Mouse (Mus musculus): ENCODE data around the gene Ptprr. TPM values are rescaled to one million over a fixed set of nuclear protein-coding genes. Genes with fewer than 3 reads are reported as not detected.

The Ptprr gene
- polyA plus RNA-seq, 1 experiment from 2014 or later = 6.3 TPM

DNA sequence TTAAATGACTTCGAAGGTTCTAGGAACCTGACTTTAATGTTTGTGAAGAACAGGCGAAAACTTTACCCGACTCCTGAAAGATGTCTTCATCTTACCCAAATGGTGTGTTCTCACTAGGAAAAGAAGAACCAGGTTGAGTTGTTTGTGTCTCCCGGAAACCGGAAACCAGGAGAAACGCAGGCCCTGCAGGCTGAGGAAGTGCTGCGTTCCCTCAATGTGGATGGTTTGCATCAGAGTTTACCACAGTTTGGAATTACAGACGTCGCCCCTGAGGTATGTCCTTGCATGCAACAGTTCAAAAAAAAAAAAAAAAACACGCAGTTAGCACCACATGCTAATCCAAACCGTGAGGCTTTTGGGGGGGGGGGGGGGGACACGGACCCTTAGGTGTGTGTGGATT is 144.3 kb downstream of the Ptprr start:
- ATAC-seq = no peak
- Histone ChIP-seq H3K27ac (ENCODE audit: low read depth, low read length) (no peak overlapping the region), H3K27me3 (replicated peaks; ENCODE audit: control insufficient read depth, insufficient read depth, low read length) (no peaks in the 10 kb centered on the region), H3K36me3 (ENCODE audit: control insufficient read depth, insufficient read depth, low read length) (no peaks in the 10 kb centered on the region), H3K9me3 (replicated peaks; ENCODE audit: control insufficient read depth, low read length) (no peaks in the 10 kb centered on the region), H3K4me1 (ENCODE audit: control insufficient read depth, insufficient read depth, low read length) (no peaks in the 10 kb centered on the region), H3K4me2 (ENCODE audit: low read length) (no peak overlapping the region), H3K4me3 (ENCODE audit: low read depth, low read length) (no peak overlapping the region), H3K9ac (ENCODE audit: low read length) (no peak overlapping the region)
- no peak for DNase-seq (ENCODE audit: low spot score)
- WGBS = 84% methylated on average over 12 of the region's 12 CpGs

DNA sequence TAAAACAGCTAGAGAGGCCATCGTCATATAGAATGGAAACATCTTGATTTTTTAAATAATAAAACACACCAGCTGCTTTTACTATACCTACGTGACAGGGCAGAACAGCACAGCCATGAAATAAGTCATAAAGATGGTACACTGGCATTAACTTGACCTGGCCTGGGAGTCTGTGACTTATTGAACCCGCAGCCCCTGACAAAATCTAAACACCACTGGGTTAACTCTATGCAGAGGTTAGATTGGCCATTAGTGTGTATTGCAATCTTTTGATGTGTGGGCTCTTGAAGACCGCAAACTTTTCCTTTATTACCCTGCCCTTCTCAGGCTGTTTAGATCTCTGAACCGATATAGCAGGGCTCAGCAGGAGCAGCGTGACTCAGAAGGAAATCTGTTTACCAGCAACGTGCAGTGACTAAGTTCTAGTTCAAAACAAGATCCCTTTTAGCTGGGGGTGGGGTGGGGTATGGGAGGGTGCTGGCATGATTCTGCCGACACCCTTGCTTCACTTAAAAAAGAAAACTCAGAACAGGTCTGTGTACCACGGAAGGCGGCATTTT is 157.4 kb downstream of the Ptprr start:
- DNase-seq (ENCODE audit: low spot score) (no peak), ATAC-seq (peak; percentile 26; the same call in 1 of the 2 replicates)
- Histone ChIP-seq H3K27ac (ENCODE audit: low read depth, low read length) (no peak overlapping the region), H3K4me3 (ENCODE audit: low read depth, low read length) (no peak overlapping the region), H3K36me3 (ENCODE audit: control insufficient read depth, insufficient read depth, low read length) (no peaks in the 10 kb centered on the region), H3K9ac (ENCODE audit: low read length) (no peak overlapping the region), H3K4me2 (ENCODE audit: low read length) (peak overlapping the region; percentile 20; the same call in 1 of the 2 replicates), H3K9me3 (replicated peaks; ENCODE audit: control insufficient read depth, low read length) (no peaks in the 10 kb centered on the region), H3K27me3 (replicated peaks; ENCODE audit: control insufficient read depth, insufficient read depth, low read length) (no peaks in the 10 kb centered on the region), H3K4me1 (ENCODE audit: control insufficient read depth, insufficient read depth, low read length) (peaks cover 3% of the 10 kb centered on the region; the same call in 1 of the 2 replicates)
- 40% methylated on average over 10 of the region's 10 CpGs for WGBS

GRCm38 (mm10) chr10:116177390-116178179 is 159.6 kb downstream of the Ptprr start:
- Histone ChIP-seq H3K9ac (ENCODE audit: low read length) (no peak overlapping the region), H3K27me3 (replicated peaks; ENCODE audit: control insufficient read depth, insufficient read depth, low read length) (no peaks in the 10 kb centered on the region), H3K4me2 (ENCODE audit: low read length) (peak overlapping the region; percentile 16; the same call in 1 of the 2 replicates), H3K9me3 (replicated peaks; ENCODE audit: control insufficient read depth, low read length) (no peaks in the 10 kb centered on the region), H3K4me1 (ENCODE audit: control insufficient read depth, insufficient read depth, low read length) (peaks cover 3% of the 10 kb centered on the region; the same call in 1 of the 2 replicates), H3K4me3 (ENCODE audit: low read depth, low read length) (no peak overlapping the region), H3K36me3 (ENCODE audit: control insufficient read depth, insufficient read depth, low read length) (no peaks in the 10 kb centered on the region), H3K27ac (ENCODE audit: low read depth, low read length) (no peak overlapping the region)
- ATAC-seq = no peak; the same call in 1 of the 2 replicates
- DNase-seq (ENCODE audit: low spot score) = no peak
- WGBS = 43% methylated on average over 21 of the region's 21 CpGs

- H3K9ac ChIP-seq (ENCODE audit: low read length) = no peak overlapping the region
- no peak overlapping the region for H3K4me3 ChIP-seq (ENCODE audit: low read depth, low read length)
- H3K4me1 ChIP-seq (ENCODE audit: control insufficient read depth, insufficient read depth, low read length) = no peaks in the 10 kb centered on the region
- no peak overlapping the region for H3K4me2 ChIP-seq (ENCODE audit: low read length)
- H3K27ac ChIP-seq (ENCODE audit: low read depth, low read length) = no peak overlapping the region
- DNase-seq (ENCODE audit: low spot score) (no peak), ATAC-seq (no peak)
- no peaks in the 10 kb centered on the region for H3K9me3 ChIP-seq (replicated peaks; ENCODE audit: control insufficient read depth, low read length)
- H3K36me3 ChIP-seq (ENCODE audit: control insufficient read depth, insufficient read depth, low read length) = no peaks in the 10 kb centered on the region
- 91% methylated on average over 5 of the region's 5 CpGs for WGBS
- no peaks in the 10 kb centered on the region for H3K27me3 ChIP-seq (replicated peaks; ENCODE audit: control insufficient read depth, insufficient read depth, low read length)
Measured at GRCm38 (mm10) chr10:116181235-116181634, 163.2 kb downstream of the Ptprr start.

DNA sequence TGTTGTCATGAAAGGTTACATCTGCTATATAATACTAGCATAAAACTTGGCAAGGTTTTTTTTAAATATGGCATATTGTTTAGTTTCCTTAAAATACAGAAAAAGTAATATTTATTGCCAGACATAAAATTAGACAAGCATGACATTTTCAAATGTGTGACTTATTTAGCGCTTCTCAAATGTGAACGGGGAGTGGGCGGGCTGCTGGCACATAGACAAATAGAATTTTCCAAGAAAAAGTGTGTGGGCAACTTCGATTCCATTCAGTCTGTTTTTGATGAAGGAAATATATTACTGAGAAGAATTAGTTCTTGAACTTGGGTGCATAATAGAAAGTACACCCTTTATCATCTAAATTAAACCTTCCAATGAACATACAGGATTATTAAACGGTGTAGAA is 164.2 kb downstream of the Ptprr start:
- no peak for ATAC-seq
- H3K4me3 ChIP-seq (ENCODE audit: low read depth, low read length) = no peak overlapping the region
- WGBS = 89% methylated on average over 5 of the region's 5 CpGs
- H3K27me3 ChIP-seq (replicated peaks; ENCODE audit: control insufficient read depth, insufficient read depth, low read length) = no peaks in the 10 kb centered on the region
- no peak overlapping the region for H3K9ac ChIP-seq (ENCODE audit: low read length)
- H3K27ac ChIP-seq (ENCODE audit: low read depth, low read length) = no peak overlapping the region
- no peak for DNase-seq (ENCODE audit: low spot score)
- no peak overlapping the region for H3K4me2 ChIP-seq (ENCODE audit: low read length)
- no peaks in the 10 kb centered on the region for H3K4me1 ChIP-seq (ENCODE audit: control insufficient read depth, insufficient read depth, low read length)
- H3K36me3 ChIP-seq (ENCODE audit: control insufficient read depth, insufficient read depth, low read length) = no peaks in the 10 kb centered on the region
- no peaks in the 10 kb centered on the region for H3K9me3 ChIP-seq (replicated peaks; ENCODE audit: control insufficient read depth, low read length)

GRCm38 (mm10) chr10:116183258-116183657 is 165.2 kb downstream of the Ptprr start:
- ATAC-seq (no peak), DNase-seq (ENCODE audit: low spot score) (no peak)
- no peaks in the 10 kb centered on the region for H3K4me1 ChIP-seq (ENCODE audit: control insufficient read depth, insufficient read depth, low read length)
- H3K36me3 ChIP-seq (ENCODE audit: control insufficient read depth, insufficient read depth, low read length) = no peaks in the 10 kb centered on the region
- H3K27ac ChIP-seq (ENCODE audit: low read depth, low read length) = no peak overlapping the region
- H3K9ac ChIP-seq (ENCODE audit: low read length) = no peak overlapping the region
- no peaks in the 10 kb centered on the region for H3K9me3 ChIP-seq (replicated peaks; ENCODE audit: control insufficient read depth, low read length)
- WGBS = 73% methylated on average over 3 of the region's 3 CpGs
- H3K4me3 ChIP-seq (ENCODE audit: low read depth, low read length) = no peak overlapping the region
- H3K4me2 ChIP-seq (ENCODE audit: low read length) = no peak overlapping the region
- H3K27me3 ChIP-seq (replicated peaks; ENCODE audit: control insufficient read depth, insufficient read depth, low read length) = no peaks in the 10 kb centered on the region

DNA sequence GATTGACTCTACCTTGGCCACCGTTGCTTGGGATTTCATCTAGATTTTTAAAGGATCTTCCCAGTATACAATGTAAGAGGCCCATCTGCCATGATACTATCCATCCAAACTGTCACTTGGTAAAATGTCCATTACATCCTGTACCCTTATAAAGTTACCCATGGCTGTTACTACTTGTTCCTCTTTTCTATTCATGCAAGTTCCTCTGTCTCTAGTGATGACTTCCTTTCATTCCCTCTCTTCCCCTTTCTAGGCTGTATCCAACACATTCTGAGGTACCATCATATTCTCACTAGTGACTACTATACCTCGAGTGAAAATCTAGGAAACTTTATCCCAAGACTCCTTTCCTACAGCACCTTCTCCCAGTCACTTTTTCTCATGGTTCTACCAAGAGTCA is 173.7 kb downstream of the Ptprr start:
- Histone ChIP-seq H3K4me1 (ENCODE audit: control insufficient read depth, insufficient read depth, low read length) (no peaks in the 10 kb centered on the region), H3K4me2 (ENCODE audit: low read length) (no peak overlapping the region), H3K27me3 (replicated peaks; ENCODE audit: control insufficient read depth, insufficient read depth, low read length) (no peaks in the 10 kb centered on the region), H3K27ac (ENCODE audit: low read depth, low read length) (no peak overlapping the region), H3K4me3 (ENCODE audit: low read depth, low read length) (no peak overlapping the region), H3K36me3 (ENCODE audit: control insufficient read depth, insufficient read depth, low read length) (no peaks in the 10 kb centered on the region), H3K9me3 (replicated peaks; ENCODE audit: control insufficient read depth, low read length) (no peaks in the 10 kb centered on the region), H3K9ac (ENCODE audit: low read length) (no peak overlapping the region)
- no peak for DNase-seq (ENCODE audit: low spot score)
- ATAC-seq = no peak
- 80% methylated on average over 2 of the region's 2 CpGs for WGBS

DNA sequence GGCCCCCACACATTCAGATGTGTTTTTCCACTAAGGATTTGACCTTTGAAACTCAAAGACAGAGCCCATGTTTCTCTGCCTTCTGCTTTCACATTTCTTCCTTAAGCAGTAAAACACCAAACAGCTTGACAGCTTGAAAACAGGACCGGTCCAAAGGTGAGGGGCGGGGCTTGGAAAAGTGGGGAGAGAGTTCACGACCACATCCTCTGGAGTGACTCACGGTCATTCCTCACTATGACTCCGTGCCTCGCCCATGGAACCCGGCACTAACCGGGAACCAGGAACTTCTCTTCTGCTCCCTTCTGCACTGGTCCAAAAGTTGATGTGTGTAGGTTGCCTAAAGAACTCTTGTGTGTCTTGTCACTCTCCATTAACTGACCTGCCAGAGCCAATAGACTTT is 174.3 kb downstream of the Ptprr start:
- Histone ChIP-seq H3K27ac (ENCODE audit: low read depth, low read length) (no peak overlapping the region), H3K4me1 (ENCODE audit: control insufficient read depth, insufficient read depth, low read length) (no peaks in the 10 kb centered on the region), H3K27me3 (replicated peaks; ENCODE audit: control insufficient read depth, insufficient read depth, low read length) (no peaks in the 10 kb centered on the region), H3K4me2 (ENCODE audit: low read length) (no peak overlapping the region), H3K4me3 (ENCODE audit: low read depth, low read length) (no peak overlapping the region), H3K36me3 (ENCODE audit: control insufficient read depth, insufficient read depth, low read length) (no peaks in the 10 kb centered on the region), H3K9me3 (replicated peaks; ENCODE audit: control insufficient read depth, low read length) (no peaks in the 10 kb centered on the region), H3K9ac (ENCODE audit: low read length) (no peak overlapping the region)
- DNase-seq (ENCODE audit: low spot score) = no peak
- 92% methylated on average over 8 of the region's 8 CpGs for WGBS
- no peak for ATAC-seq

GRCm38 (mm10) chr10:116194409-116194808 is 176.4 kb downstream of the Ptprr start:
- no peak for ATAC-seq
- H3K9ac ChIP-seq (ENCODE audit: low read length) = no peak overlapping the region
- H3K4me1 ChIP-seq (ENCODE audit: control insufficient read depth, insufficient read depth, low read length) = no peaks in the 10 kb centered on the region
- no peak overlapping the region for H3K4me3 ChIP-seq (ENCODE audit: low read depth, low read length)
- no peaks in the 10 kb centered on the region for H3K9me3 ChIP-seq (replicated peaks; ENCODE audit: control insufficient read depth, low read length)
- H3K27ac ChIP-seq (ENCODE audit: low read depth, low read length) = no peak overlapping the region
- WGBS = 61% methylated on average over 8 of the region's 8 CpGs
- H3K4me2 ChIP-seq (ENCODE audit: low read length) = no peak overlapping the region
- DNase-seq (ENCODE audit: low spot score) = no peak
- H3K27me3 ChIP-seq (replicated peaks; ENCODE audit: control insufficient read depth, insufficient read depth, low read length) = no peaks in the 10 kb centered on the region
- no peaks in the 10 kb centered on the region for H3K36me3 ChIP-seq (ENCODE audit: control insufficient read depth, insufficient read depth, low read length)

Data from forebrain, embryonic 14.5 days (tissue).